Comparison of ENCODE assay signal across 8 mouse cellular contexts in the genomic region with DNA sequence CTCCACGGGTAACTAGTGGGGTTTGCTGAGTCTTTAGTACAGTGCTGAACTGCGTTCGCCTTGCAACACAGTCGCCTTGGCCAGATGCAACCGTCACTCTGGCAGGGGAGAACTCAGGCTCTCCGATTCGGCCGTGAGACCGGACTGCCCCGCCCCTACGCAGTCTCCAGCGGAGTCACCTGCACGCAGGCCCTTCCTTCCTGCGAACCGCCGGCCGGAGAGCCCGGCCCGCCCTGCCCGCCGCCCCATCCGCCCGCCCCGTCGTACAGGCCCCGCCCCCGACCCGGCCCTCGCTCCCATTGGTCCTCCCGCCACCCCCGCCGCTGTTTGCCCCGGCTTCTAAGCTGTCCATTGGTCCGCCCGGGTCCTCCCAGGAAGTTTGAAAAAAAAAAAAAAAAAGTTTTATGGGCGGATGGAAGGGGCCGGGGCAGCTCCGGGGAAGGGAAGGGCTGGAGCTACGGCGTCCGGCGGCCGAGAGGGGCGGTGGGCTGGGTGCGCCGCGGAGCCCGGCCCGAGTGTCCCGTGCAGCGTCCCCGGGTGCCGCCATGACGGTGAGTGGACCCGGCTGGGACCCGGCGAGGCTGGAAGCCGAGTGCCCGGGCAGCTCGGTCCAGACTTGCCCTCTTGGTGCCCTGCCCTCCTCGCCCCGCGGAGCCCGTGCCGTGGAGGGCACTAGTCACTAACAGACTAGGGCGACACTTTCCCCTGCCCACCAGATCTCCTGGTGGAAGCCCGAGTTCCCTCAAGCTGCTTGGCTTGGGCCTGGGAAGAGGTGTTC. TPM values are rescaled to one million over a fixed set of nuclear protein-coding genes. Genes with fewer than 3 reads are reported as not detected.
DNase-seq lines count a peak whose midpoint lies in the region; ATAC-seq and TF ChIP-seq lines count a peak whose summit lies in the region.

No protein-coding gene starts in this region.

- TF ChIP-seq POLR2A in spleen, adult 2 months (IDR thresholded peaks at IDR 0.05; ENCODE audit: low read depth, low read length): peak; percentile 34; the same call in 1 of the 2 replicates

- WGBS in midbrain, postnatal 0 days: under 1% methylated on average over 63 of the region's 67 CpGs
- WGBS in spleen, adult 2 months: under 1% methylated on average over 67 of the region's 67 CpGs

- peaks cover 5% of the 10 kb centered on the region; the same call in 1 of the 2 replicates for H3K36me3 ChIP-seq in midbrain, postnatal 0 days (ENCODE audit: insufficient read depth, low read length)
- H3K36me3 ChIP-seq in spleen, adult 2 months (ENCODE audit: control insufficient read depth, insufficient read depth, low read length): peaks cover 2% of the 10 kb centered on the region; the same call in 1 of the 2 replicates

- ATAC-seq in midbrain, postnatal 0 days (ENCODE audit: low FRiP score): peak; percentile 75

- 0 out of 2 replicates have a peak overlapping the region, but pooled peaks have one; percentile 43 for H3K27ac ChIP-seq in midbrain, postnatal 0 days (ENCODE audit: low read depth, low read length)
- peak overlapping the region; percentile 95 for H3K27ac ChIP-seq in spleen, adult 2 months (ENCODE audit: insufficient read depth, low read length)

- peak overlapping the region; percentile 62 for H3K4me2 ChIP-seq in midbrain, postnatal 0 days (ENCODE audit: low read depth, low read length, poor library complexity, severe bottlenecking)

- DNase-seq in 416B (ENCODE audit: low read depth) (peak; percentile 96), liver (peak; percentile 98)
- peak; percentile 96 for DNase-seq in adrenal gland, postnatal 14 days
- DNase-seq in embryo, embryonic 9.5 days (ENCODE audit: extremely low spot score): peak; percentile 94
- DNase-seq in heart, adult 18-20 months: peak; percentile 89 to 94
- DNase-seq in kidney, adult 18-20 months: peak; percentile 90
- DNase-seq in midbrain, postnatal 0 days (ENCODE audit: low spot score): peak; percentile 87
- peak; percentile 77 to 87 for DNase-seq in spleen, adult 2 months (ENCODE audit: low read depth in 1 of 2, low spot score in 2 of 2)

- H3K4me3 ChIP-seq in midbrain, postnatal 0 days (ENCODE audit: low read depth, low read length): peak overlapping the region; percentile 42
- H3K4me3 ChIP-seq in spleen, adult 2 months (ENCODE audit: extremely low read depth, insufficient read depth, insufficient read length): peak overlapping the region; percentile 99

- H3K27me3 ChIP-seq in midbrain, postnatal 0 days (ENCODE audit: insufficient read depth, low read length): no peaks in the 10 kb centered on the region
- no peaks in the 10 kb centered on the region for H3K27me3 ChIP-seq in spleen, adult 2 months (ENCODE audit: control insufficient read depth, insufficient read depth, low read length)

- peaks cover 5% of the 10 kb centered on the region; the same call in 1 of the 2 replicates for H3K4me1 ChIP-seq in midbrain, postnatal 0 days (ENCODE audit: insufficient read depth, low read length)
- H3K4me1 ChIP-seq in spleen, adult 2 months (ENCODE audit: control insufficient read depth, insufficient read depth, insufficient read length): peaks cover 15% of the 10 kb centered on the region; the same call in 1 of the 2 replicates

- TF ChIP-seq CTCF in midbrain, postnatal 0 days (IDR thresholded peaks at IDR 0.05): no peak
- no peak for TF ChIP-seq CTCF in spleen, adult 2 months (IDR thresholded peaks at IDR 0.05; ENCODE audit: extremely low read depth, insufficient read depth, insufficient read length, insufficient replicate concordance)

- no peaks in the 10 kb centered on the region for H3K9me3 ChIP-seq in midbrain, postnatal 0 days (ENCODE audit: low read length)

- peak overlapping the region; percentile 46; the same call in 1 of the 2 replicates for H3K9ac ChIP-seq in midbrain, postnatal 0 days (replicated peaks; ENCODE audit: low read length, poor library complexity, severe bottlenecking)

RNA-seq across cellular contexts. Expression of a gene that starts 35.3 kb away (rescaled TPM):
- 82.2 and 85.0 TPM in 2 replicates for total RNA-seq in adrenal gland, postnatal 14 days (2021)
- total RNA-seq in heart, adult 18-20 months (2021): 10 to 100 TPM; 25.5 to 30.2 TPM
- 40.0 and 53.3 TPM in 2 replicates for total RNA-seq in midbrain, postnatal 0 days (2014; rRNA removed)
- 24.7 and 28.4 TPM in 2 replicates for polyA plus RNA-seq in midbrain, postnatal 0 days (2015; fragmentation: Nextera tagmentation; extraction: Ambion mirVana)
- 40.9 and 44.8 TPM in 2 replicates for polyA plus RNA-seq in spleen, adult 2 months (2012; rRNA removed)

RNA-seq across cellular contexts. Expression of a gene that starts 45.4 kb away (rescaled TPM):
- 162 and 178 TPM in 2 replicates for total RNA-seq in adrenal gland, postnatal 14 days (2021)
- 10 to 100 TPM; 62.5 to 70.0 TPM for total RNA-seq in heart, adult 18-20 months (2021)
- 132 and 136 TPM in 2 replicates for total RNA-seq in midbrain, postnatal 0 days (2014; rRNA removed)
- 135 and 144 TPM in 2 replicates for polyA plus RNA-seq in midbrain, postnatal 0 days (2015; fragmentation: Nextera tagmentation; extraction: Ambion mirVana)
- polyA plus RNA-seq in spleen, adult 2 months (2012; rRNA removed): 14.3 and 25.4 TPM in 2 replicates

RNA-seq across cellular contexts. Expression of a gene that starts 48.1 kb away (rescaled TPM):
- total RNA-seq in adrenal gland, postnatal 14 days (2021): 37.0 and 44.4 TPM in 2 replicates
- 10 to 100 TPM; 15.7 to 19.1 TPM for total RNA-seq in heart, adult 18-20 months (2021)
- total RNA-seq in midbrain, postnatal 0 days (2014; rRNA removed): 8.1 and 17.1 TPM in 2 replicates
- polyA plus RNA-seq in midbrain, postnatal 0 days (2015; fragmentation: Nextera tagmentation; extraction: Ambion mirVana): 64.0 and 69.5 TPM in 2 replicates
- polyA plus RNA-seq in spleen, adult 2 months (2012; rRNA removed): 14.2 TPM in 2 replicates

RNA-seq across cellular contexts. Expression of a gene that starts 56.3 kb away (rescaled TPM):
- 554 and 561 TPM in 2 replicates for total RNA-seq in adrenal gland, postnatal 14 days (2021)
- 100 to 1,000 TPM; 185 to 222 TPM for total RNA-seq in heart, adult 18-20 months (2021)
- total RNA-seq in midbrain, postnatal 0 days (2014; rRNA removed): 35.4 and 46.2 TPM in 2 replicates
- polyA plus RNA-seq in midbrain, postnatal 0 days (2015; fragmentation: Nextera tagmentation; extraction: Ambion mirVana): 69.7 and 76.8 TPM in 2 replicates
- 75.4 and 93.0 TPM in 2 replicates for polyA plus RNA-seq in spleen, adult 2 months (2012; rRNA removed)

RNA-seq across cellular contexts. Expression of a gene that starts 58.8 kb away (rescaled TPM):
- total RNA-seq in adrenal gland, postnatal 14 days (2021): 0.41 and 0.78 TPM in 2 replicates
- total RNA-seq in heart, adult 18-20 months (2021): not detected
- total RNA-seq in midbrain, postnatal 0 days (2014; rRNA removed): 3.3 and 3.9 TPM in 2 replicates
- 0.25 and 0.32 TPM in 2 replicates for polyA plus RNA-seq in midbrain, postnatal 0 days (2015; fragmentation: Nextera tagmentation; extraction: Ambion mirVana)
- polyA plus RNA-seq in spleen, adult 2 months (2012; rRNA removed): 0.39 and 1.0 TPM in 2 replicates

Comparison
In these comparisons a context has a peak if more than half of its experiments do, and no peak if none do; other contexts are left out.
1. Peak in every context shown above with its lines: DNase-seq, ATAC-seq, H3K4me3 ChIP-seq and H3K27ac ChIP-seq.